Mouse (Mus musculus): ENCODE data around the gene Ttll5. TPM values are rescaled to one million over a fixed set of nuclear protein-coding genes. Genes with fewer than 3 reads are reported as not detected.

Gene Ttll5
- polyA plus RNA-seq, 2 experiments, result 13.9 to 16.3 TPM

- Histone ChIP-seq H3K4me2 (replicated peaks; ENCODE audit: low read depth, low read length, severe bottlenecking) (no peak overlapping the region), H3K27me3 (ENCODE audit: control insufficient read depth, insufficient read depth, low read length) (no peaks in the 10 kb centered on the region), H3K4me1 (ENCODE audit: control insufficient read depth, insufficient read depth, low read length) (no peaks in the 10 kb centered on the region; the same call in 1 of the 2 replicates), H3K4me3 (replicated peaks; ENCODE audit: low read length) (no peak overlapping the region), H3K36me3 (ENCODE audit: control insufficient read depth, insufficient read depth, low read length) (peaks cover 88% of the 10 kb centered on the region), H3K9ac (ENCODE audit: low read depth, low read length, severe bottlenecking) (no peak overlapping the region), H3K9me3 (ENCODE audit: control insufficient read depth, low read length) (no peaks in the 10 kb centered on the region), H3K27ac (replicated peaks; ENCODE audit: low read depth, low read length) (no peak overlapping the region)
- ATAC-seq (ENCODE audit: low FRiP score, low read depth), result no peak
- TF ChIP-seq POLR2A (IDR thresholded peaks at IDR 0.05; ENCODE audit: borderline replicate concordance, extremely low read depth, insufficient read depth, insufficient read length), result no peak
- no peak for DNase-seq (ENCODE audit: low spot score)
Observed at GRCm38 (mm10) chr12:86064796-86065195, 240.3 kb downstream of the Ttll5 start.

- Histone ChIP-seq H3K4me1 (ENCODE audit: control insufficient read depth, insufficient read depth, low read length) (peaks cover 20% of the 10 kb centered on the region), H3K4me3 (replicated peaks; ENCODE audit: low read length) (no peak overlapping the region), H3K9ac (ENCODE audit: low read depth, low read length, severe bottlenecking) (no peak overlapping the region), H3K36me3 (ENCODE audit: control insufficient read depth, insufficient read depth, low read length) (peaks cover 56% of the 10 kb centered on the region), H3K4me2 (replicated peaks; ENCODE audit: low read depth, low read length, severe bottlenecking) (no peak overlapping the region), H3K27me3 (ENCODE audit: control insufficient read depth, insufficient read depth, low read length) (no peaks in the 10 kb centered on the region), H3K27ac (replicated peaks; ENCODE audit: low read depth, low read length) (no peak overlapping the region), H3K9me3 (ENCODE audit: control insufficient read depth, low read length) (peaks cover 4% of the 10 kb centered on the region; the same call in 1 of the 2 replicates)
- ATAC-seq (ENCODE audit: low FRiP score, low read depth) (no peak), DNase-seq (ENCODE audit: low spot score) (no peak)
- no peak for TF ChIP-seq POLR2A (IDR thresholded peaks at IDR 0.05; ENCODE audit: borderline replicate concordance, extremely low read depth, insufficient read depth, insufficient read length)
- WGBS, result 62% methylated on average over 6 of the region's 6 CpGs
Observed at GRCm38 (mm10) chr12:86071432-86071831, 247.0 kb downstream of the Ttll5 start.

GRCm38 (mm10) chr12:86074681-86075080 is 250.2 kb downstream of the Ttll5 start:
- DNase-seq (ENCODE audit: low spot score), result no peak
- TF ChIP-seq POLR2A (IDR thresholded peaks at IDR 0.05; ENCODE audit: borderline replicate concordance, extremely low read depth, insufficient read depth, insufficient read length), result no peak
- peak overlapping the region; percentile 91; the same call in 1 of the 2 replicates for H3K4me2 ChIP-seq (replicated peaks; ENCODE audit: low read depth, low read length, severe bottlenecking)
- no peak overlapping the region for H3K4me3 ChIP-seq (replicated peaks; ENCODE audit: low read length)
- no peaks in the 10 kb centered on the region for H3K27me3 ChIP-seq (ENCODE audit: control insufficient read depth, insufficient read depth, low read length)
- 87% methylated on average over 12 of the region's 12 CpGs for WGBS
- no peak for ATAC-seq (ENCODE audit: low FRiP score, low read depth)
- peaks cover 22% of the 10 kb centered on the region for H3K4me1 ChIP-seq (ENCODE audit: control insufficient read depth, insufficient read depth, low read length)
- no peak overlapping the region for H3K9ac ChIP-seq (ENCODE audit: low read depth, low read length, severe bottlenecking)
- peaks cover 25% of the 10 kb centered on the region; the same call in 1 of the 2 replicates for H3K36me3 ChIP-seq (ENCODE audit: control insufficient read depth, insufficient read depth, low read length)
- H3K9me3 ChIP-seq (ENCODE audit: control insufficient read depth, low read length), result peaks cover 4% of the 10 kb centered on the region; the same call in 1 of the 2 replicates
- H3K27ac ChIP-seq (replicated peaks; ENCODE audit: low read depth, low read length), result no peak overlapping the region

- peak overlapping the region; percentile 91 for H3K4me2 ChIP-seq (replicated peaks; ENCODE audit: low read depth, low read length, severe bottlenecking)
- 88% methylated on average over 7 of the region's 7 CpGs for WGBS
- DNase-seq (ENCODE audit: low spot score) (no peak), ATAC-seq (ENCODE audit: low FRiP score, low read depth) (no peak)
- peak overlapping the region; percentile 59 for H3K4me3 ChIP-seq (replicated peaks; ENCODE audit: low read length)
- H3K9me3 ChIP-seq (ENCODE audit: control insufficient read depth, low read length), result peaks cover 4% of the 10 kb centered on the region; the same call in 1 of the 2 replicates
- peaks cover 21% of the 10 kb centered on the region; the same call in 1 of the 2 replicates for H3K36me3 ChIP-seq (ENCODE audit: control insufficient read depth, insufficient read depth, low read length)
- TF ChIP-seq POLR2A (IDR thresholded peaks at IDR 0.05; ENCODE audit: borderline replicate concordance, extremely low read depth, insufficient read depth, insufficient read length), result no peak
- peaks cover 26% of the 10 kb centered on the region for H3K4me1 ChIP-seq (ENCODE audit: control insufficient read depth, insufficient read depth, low read length)
- peak overlapping the region; percentile 70; the same call in 1 of the 2 replicates for H3K9ac ChIP-seq (ENCODE audit: low read depth, low read length, severe bottlenecking)
- H3K27ac ChIP-seq (replicated peaks; ENCODE audit: low read depth, low read length), result no peak overlapping the region
- H3K27me3 ChIP-seq (ENCODE audit: control insufficient read depth, insufficient read depth, low read length), result no peaks in the 10 kb centered on the region
Observed at GRCm38 (mm10) chr12:86075358-86075757, 250.9 kb downstream of the Ttll5 start.

GRCm38 (mm10) chr12:86076321-86076901 is 252.0 kb downstream of the Ttll5 start:
- TF ChIP-seq POLR2A (IDR thresholded peaks at IDR 0.05; ENCODE audit: borderline replicate concordance, extremely low read depth, insufficient read depth, insufficient read length), result no peak
- WGBS, result 5% methylated on average over 13 of the region's 13 CpGs

More at GRCm38 (mm10) chr12:86076321-86076901, 252.0 kb downstream of the Ttll5 start:
- Histone ChIP-seq H3K4me2 (replicated peaks; ENCODE audit: low read depth, low read length, severe bottlenecking) (peak overlapping the region; percentile 91), H3K4me3 (replicated peaks; ENCODE audit: low read length) (peak overlapping the region; percentile 59), H3K4me1 (ENCODE audit: control insufficient read depth, insufficient read depth, low read length) (peaks cover 26% of the 10 kb centered on the region), H3K27me3 (ENCODE audit: control insufficient read depth, insufficient read depth, low read length) (no peaks in the 10 kb centered on the region), H3K27ac (replicated peaks; ENCODE audit: low read depth, low read length) (no peak overlapping the region), H3K36me3 (ENCODE audit: control insufficient read depth, insufficient read depth, low read length) (peaks cover 13% of the 10 kb centered on the region; the same call in 1 of the 2 replicates), H3K9ac (ENCODE audit: low read depth, low read length, severe bottlenecking) (peak overlapping the region; percentile 70), H3K9me3 (ENCODE audit: control insufficient read depth, low read length) (peaks cover 4% of the 10 kb centered on the region; the same call in 1 of the 2 replicates)
- ATAC-seq (ENCODE audit: low FRiP score, low read depth) (no peak), DNase-seq (ENCODE audit: low spot score) (peak; percentile 41)
